Mouse (Mus musculus) v-Abl transformed pro-B cells (cell line): ENCODE measurements around the gene Pdk2.

Experiments
- in situ Hi-C, 2 experiments: fragments of 400-800 bp; cut with MboI; formaldehyde crosslinking; loops; one replicate each; pipeline ENCODE4 v1.15.1; 2025; ENCODE audit not compliant: unreplicated experiment in 2 of 2

Gene Pdk2

DNA sequence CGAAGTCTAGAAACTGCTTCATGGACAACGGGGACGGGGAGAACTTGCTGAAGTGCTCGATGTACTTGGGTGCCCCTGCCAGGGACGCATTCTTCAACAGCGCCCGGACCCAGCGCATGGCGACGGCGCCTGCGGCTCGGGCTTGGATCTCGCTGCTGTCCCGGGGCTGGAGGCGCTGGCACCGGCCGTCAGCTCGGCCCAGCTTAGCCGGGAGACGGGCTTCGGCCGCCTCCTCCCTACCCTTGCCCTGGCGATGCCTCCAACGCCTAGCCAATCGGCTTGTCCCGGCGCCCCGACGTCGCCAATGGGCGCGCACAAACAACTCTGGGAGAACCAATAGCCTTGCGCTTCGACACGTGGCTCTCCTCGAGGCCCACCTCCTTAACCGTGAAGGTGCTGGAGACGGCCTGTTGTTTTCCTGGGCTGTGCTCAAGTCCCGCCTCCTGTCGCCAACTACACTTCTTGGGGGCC, at the start of gene Pdk2:
Gene Pdk2 (minus strand): TSS at position 216 of the 471 bp plus-strand sequence.
- in situ Hi-C loops: loop anchor here (5.0 to 10.0 kb wide), 5 partner anchors 66 to 484 kb away; partner anchors contain the start of genes Col1a1 (in 2 of the 2) and Sgca (in 1 of the 2)

DNA sequence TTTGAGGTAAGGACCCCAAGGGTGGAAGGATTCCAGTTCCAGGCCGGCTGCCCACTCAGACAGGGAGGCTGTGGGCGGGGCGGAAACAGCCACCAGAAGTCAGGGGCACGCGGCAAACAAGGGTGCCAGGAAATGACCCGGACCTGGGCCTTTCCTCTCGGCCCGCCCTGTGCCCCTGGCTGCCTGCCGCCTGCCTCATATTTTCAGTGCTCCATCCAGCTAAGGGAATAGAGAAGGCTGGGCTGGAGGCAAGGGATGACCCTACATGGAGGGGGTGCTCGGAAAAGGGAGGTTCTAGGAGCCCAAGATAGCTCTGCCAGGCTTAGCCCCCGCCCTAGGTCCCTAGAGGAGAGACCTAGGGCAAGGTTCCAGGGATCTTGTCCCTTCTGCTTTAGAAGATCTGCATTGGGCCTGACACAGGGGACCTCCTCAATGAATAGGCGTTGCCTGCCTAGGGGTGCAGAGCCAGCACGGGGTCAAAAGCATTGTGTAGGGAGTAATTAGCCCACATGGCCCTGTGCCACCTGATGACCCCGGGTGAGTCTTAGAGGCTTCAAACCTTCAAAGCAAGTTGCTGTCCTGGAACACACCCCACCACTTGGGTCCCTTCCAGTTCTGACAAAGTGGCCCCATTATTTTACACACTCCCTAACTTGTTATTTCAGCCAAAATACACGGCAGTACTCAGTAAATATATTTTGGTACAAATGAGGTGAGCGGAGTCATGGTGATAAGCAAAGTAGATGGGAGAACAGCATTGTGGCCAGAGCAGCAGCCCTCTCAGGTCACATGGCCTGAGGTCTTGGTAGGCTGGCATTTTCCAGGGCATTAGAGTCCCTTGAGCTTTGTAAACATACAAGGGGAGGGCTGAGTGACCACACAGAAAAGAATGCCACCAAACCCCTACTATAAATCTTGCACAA, 48.0 kb upstream of the Pdk2 start:
- in situ Hi-C loops: no loop called here

- in situ Hi-C loops: no loop called here
Measured at GRCm38 (mm10) chr11:95088286-95088685, 47.1 kb upstream of the Pdk2 start.

GRCm38 (mm10) chr11:95087301-95088228, 46.4 kb upstream of the Pdk2 start:
- in situ Hi-C loops: no loop called here

- in situ Hi-C loops: no loop called here
Measured at GRCm38 (mm10) chr11:95086229-95086628, 45.1 kb upstream of the Pdk2 start.

- in situ Hi-C loops: no loop called here
Measured at GRCm38 (mm10) chr11:95085710-95086109, 44.6 kb upstream of the Pdk2 start.

- in situ Hi-C loops: no loop called here
Measured at GRCm38 (mm10) chr11:95084811-95085382, 43.7 kb upstream of the Pdk2 start.

GRCm38 (mm10) chr11:95084175-95084574, 43.0 kb upstream of the Pdk2 start:
- in situ Hi-C loops: no loop called here

- in situ Hi-C loops: no loop called here
Measured at GRCm38 (mm10) chr11:95082896-95083295, 41.7 kb upstream of the Pdk2 start.

- in situ Hi-C loops: no loop called here
Measured at GRCm38 (mm10) chr11:95080783-95081182, 39.6 kb upstream of the Pdk2 start.

DNA sequence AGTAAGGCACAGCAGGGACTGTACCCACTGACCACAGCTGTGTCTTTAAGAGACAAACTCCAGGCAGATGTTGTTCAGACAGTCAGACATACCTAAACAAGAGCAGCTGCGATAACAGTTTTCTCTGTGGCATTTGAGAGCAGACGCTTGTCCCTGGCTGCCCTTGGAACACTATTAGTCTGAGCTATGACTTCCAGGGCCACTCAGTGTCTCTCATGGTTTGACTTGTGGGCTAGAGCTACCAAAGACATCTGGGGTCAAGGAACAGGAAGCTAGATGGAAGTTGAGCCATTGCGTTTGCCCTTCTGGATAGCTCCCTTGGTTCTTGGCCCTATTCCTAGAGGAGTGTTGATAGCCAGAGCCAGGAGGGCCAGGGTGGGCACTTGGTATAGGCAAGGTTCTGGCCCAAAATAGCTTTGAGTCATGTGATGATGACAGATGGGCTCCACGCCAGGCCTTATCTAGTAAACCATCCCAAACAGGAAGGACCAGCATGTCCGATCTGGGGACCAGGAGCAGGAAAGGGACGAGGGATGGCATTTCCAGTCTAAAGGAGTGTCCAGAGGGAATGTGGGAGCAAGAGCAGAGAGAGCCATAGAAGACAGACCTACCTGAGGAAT, 38.2 kb upstream of the Pdk2 start:
- in situ Hi-C loops: no loop called here

GRCm38 (mm10) chr11:95077956-95078355, 36.8 kb upstream of the Pdk2 start:
- in situ Hi-C loops: no loop called here

DNA sequence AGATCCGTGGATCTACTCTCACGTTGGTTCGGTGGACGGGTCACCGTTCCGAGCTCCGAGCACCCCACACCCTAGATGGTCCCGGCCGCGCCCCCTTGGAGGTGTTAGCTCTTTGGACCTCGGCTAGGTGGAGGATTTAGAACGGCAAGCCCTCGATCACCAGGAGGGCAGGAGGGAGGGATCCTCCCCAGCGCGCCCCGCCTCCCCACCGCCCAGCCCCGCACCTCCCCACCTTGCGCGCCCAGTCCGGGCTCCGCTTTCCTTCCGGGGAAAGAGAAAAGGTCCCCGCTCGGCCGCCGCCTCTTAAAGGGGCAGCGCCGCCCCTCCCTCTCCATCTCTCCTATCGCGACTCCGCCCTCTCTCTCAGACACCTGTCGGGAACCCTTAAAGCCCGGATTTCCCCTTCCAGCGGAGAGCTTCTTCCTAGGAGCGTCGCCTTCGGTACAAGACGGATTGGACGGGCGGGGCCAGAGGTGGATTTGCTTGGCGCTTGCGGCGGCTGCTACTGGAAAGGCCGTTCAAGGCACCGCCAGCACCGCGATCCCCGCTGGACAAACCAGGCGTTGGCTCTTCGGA, 35.5 kb upstream of the Pdk2 start, which contains the start of gene Itga3:
Gene Itga3 (minus strand): TSS at position 266 of the 576 bp plus-strand sequence.
- in situ Hi-C loops: no loop called here

DNA sequence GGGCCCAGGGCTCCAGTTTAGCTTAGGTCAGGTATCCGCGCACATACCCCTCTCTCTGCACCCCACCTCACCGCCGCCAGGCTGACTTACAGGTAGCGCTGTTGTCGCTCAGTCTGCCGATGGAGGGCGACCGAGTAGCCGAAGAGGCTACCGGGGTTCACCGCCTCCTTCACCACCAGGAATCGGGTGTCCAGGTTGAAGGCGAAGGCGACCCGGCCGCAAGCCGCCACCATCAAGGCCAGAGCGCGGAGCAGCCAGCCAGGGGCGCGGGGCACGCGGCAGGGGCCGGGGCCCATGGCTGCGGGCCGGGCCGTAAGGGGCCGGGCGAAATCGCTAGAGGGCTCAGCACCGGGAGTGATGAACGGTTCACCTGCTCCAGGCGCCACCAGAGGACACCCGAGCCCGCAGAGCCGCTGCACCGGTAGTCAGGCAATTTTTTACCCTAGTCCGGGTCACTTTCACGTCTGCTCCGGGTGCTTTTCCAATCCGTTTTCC, 34.9 kb upstream of the Pdk2 start:
- in situ Hi-C loops: no loop called here

DNA sequence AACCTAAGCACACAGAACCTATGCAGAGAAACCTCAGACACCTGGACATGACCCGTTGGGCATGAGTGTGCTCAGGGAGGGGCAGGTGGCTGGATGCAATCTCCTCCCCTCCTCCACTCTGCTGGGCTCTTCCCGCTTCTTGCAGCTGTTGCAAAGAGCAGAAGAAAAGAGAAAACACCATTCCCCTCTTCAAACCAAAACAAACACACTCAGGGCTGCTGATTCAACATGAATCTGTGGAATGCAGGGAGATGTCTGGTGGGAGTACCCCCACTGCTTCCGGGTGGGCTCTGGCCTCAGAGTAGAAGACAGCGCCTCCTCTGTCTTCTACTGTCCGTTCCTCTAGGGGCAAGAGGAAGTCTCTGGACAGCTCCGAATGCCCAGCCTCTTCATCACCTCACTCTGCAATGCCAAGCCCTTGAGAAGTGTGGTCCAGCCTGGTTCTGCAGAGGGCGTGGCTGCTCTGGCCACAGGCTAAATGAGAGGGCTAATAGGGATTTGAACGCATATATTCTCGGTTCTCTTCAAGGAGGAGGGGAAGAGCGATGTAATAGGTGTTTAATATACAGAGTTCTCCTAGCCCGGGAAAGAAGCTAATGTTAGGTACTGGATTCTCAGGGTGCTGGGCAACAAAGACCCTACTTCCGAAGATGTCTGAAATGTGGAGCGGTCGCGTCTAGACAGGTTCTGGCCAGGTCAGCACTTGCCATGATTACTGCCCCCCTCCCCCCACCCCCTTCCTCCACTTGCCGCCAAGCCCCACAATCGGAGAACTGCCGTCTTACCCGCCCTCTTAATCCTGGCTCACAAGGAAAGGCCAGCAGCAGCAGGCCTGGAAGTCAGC, 34.3 kb upstream of the Pdk2 start:
- in situ Hi-C loops: no loop called here

- in situ Hi-C loops: no loop called here
Measured at GRCm38 (mm10) chr11:95074694-95075093, 33.5 kb upstream of the Pdk2 start.

GRCm38 (mm10) chr11:95073835-95074234, 32.7 kb upstream of the Pdk2 start:
- in situ Hi-C loops: no loop called here

- in situ Hi-C loops: no loop called here
Measured at GRCm38 (mm10) chr11:95072804-95073203, 31.6 kb upstream of the Pdk2 start.

DNA sequence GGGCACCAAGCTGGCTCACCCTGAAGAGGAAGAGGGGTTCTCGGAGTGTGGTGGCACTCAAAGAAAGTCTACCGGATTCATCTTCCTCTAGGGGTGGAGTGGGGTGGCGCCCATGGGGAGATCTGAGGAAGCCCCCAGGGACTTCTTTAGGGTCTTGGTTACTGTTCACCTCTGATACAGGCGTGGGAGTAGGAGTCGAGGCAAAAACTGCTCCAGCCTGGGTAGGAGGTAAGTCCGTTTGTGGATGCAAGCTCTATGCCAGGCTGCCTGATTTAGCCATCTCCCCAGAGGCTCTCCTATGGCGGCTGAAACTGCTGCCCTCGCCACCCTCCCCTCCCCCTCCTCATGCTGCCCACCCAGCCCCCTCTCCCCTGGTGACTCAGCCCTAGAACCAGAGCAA, 31.0 kb upstream of the Pdk2 start:
- in situ Hi-C loops: no loop called here
